8 mouse cellular contexts compared by ENCODE assay signal in the genomic region with DNA sequence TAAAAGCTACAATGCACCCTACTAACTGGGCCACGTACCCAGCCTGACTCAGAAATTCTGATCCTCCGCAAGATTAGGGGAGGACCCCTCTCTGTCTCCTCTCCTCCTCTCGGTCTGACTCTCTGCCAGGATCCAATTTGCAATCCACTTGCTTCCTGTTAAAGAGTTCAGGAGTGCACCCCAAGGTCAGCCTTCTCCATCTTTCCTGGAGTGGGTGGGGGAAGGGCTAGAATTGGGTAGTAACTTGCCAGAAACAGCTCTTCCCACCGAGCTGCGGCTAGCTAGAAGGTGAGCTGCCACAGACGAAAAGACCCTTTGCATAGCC. TPM values are rescaled to one million over a fixed set of nuclear protein-coding genes. Genes with fewer than 3 reads are reported as not detected.
DNase-seq lines count a peak whose midpoint lies in the region; ATAC-seq and TF ChIP-seq lines count a peak whose summit lies in the region.

No protein-coding gene starts in this region.

- H3K4me3 ChIP-seq in gastrocnemius, adult 2 months, result peak overlapping the region; percentile 83
- H3K4me3 ChIP-seq in heart, embryonic 10.5 days, result peak overlapping the region; percentile 68
- H3K4me3 ChIP-seq in kidney, embryonic 16.5 days (ENCODE audit: low read length), result peak overlapping the region; percentile 59
- peak overlapping the region; percentile 96 for H3K4me3 ChIP-seq in megakaryocyte, embryonic 14.5 days (replicated peaks)

- WGBS in heart, embryonic 10.5 days, result 8% methylated on average over 6 of the region's 6 CpGs
- WGBS in kidney, embryonic 16.5 days, result 4% methylated on average over 6 of the region's 6 CpGs

- intact Hi-C loops in gastrocnemius, adult 2 months (cut with DNase I), result loop anchor here (10.0 kb wide), 1 partner anchor 85 kb away; no protein-coding TSS in a partner anchor

- no peaks in the 10 kb centered on the region for H3K36me3 ChIP-seq in heart, embryonic 10.5 days
- no peaks in the 10 kb centered on the region for H3K36me3 ChIP-seq in kidney, embryonic 16.5 days (ENCODE audit: insufficient read depth, low read length)
- peaks cover 13% of the 10 kb centered on the region for H3K36me3 ChIP-seq in megakaryocyte, embryonic 14.5 days (replicated peaks; ENCODE audit: low read length)

- TF ChIP-seq CTCF in gastrocnemius, adult 2 months (IDR thresholded peaks at IDR 0.05), result no peak

- H3K4me2 ChIP-seq in kidney, embryonic 16.5 days (replicated peaks; ENCODE audit: low read depth, low read length), result peak overlapping the region; percentile 65

- H3K27me3 ChIP-seq in heart, embryonic 10.5 days (ENCODE audit: insufficient read depth, poor library complexity, severe bottlenecking), result no peaks in the 10 kb centered on the region; the same call in 1 of the 2 replicates
- H3K27me3 ChIP-seq in kidney, embryonic 16.5 days (ENCODE audit: insufficient read depth, low read length), result no peaks in the 10 kb centered on the region
- no peaks in the 10 kb centered on the region for H3K27me3 ChIP-seq in megakaryocyte, embryonic 14.5 days (replicated peaks)

- H3K27ac ChIP-seq in gastrocnemius, adult 2 months, result peak overlapping the region; percentile 89
- peak overlapping the region; percentile 89; the same call in 1 of the 2 replicates for H3K27ac ChIP-seq in heart, embryonic 10.5 days
- H3K27ac ChIP-seq in kidney, embryonic 16.5 days (ENCODE audit: low read length), result peak overlapping the region; percentile 88

- no peak for ATAC-seq in kidney, embryonic 16.5 days (ENCODE audit: low FRiP score, low TSS enrichment)

- peaks cover 29% of the 10 kb centered on the region for H3K4me1 ChIP-seq in heart, embryonic 10.5 days
- peaks cover 31% of the 10 kb centered on the region for H3K4me1 ChIP-seq in kidney, embryonic 16.5 days (ENCODE audit: insufficient read depth, low read length)
- peaks cover 52% of the 10 kb centered on the region for H3K4me1 ChIP-seq in megakaryocyte, embryonic 14.5 days

- DNase-seq in gastrocnemius, adult 2 months, result no peak
- DNase-seq in gastrocnemius, adult 8-10 months (ENCODE audit: low spot score in 2 of 2), result no peak
- peak; percentile 57 to 88 for DNase-seq in adrenal gland, adult (ENCODE audit: inconsistent age in 2 of 2, low spot score in 1 of 2)
- peak; percentile 79 for DNase-seq in heart, embryonic 10.5 days (ENCODE audit: low spot score)
- peak; percentile 58 for DNase-seq in yolk sac, embryonic 10.5 days (ENCODE audit: low spot score)
- no peak for DNase-seq in urinary bladder, postnatal 10 days (ENCODE audit: low spot score)

- H3K9ac ChIP-seq in kidney, embryonic 16.5 days (replicated peaks; ENCODE audit: low read length), result peak overlapping the region; percentile 67; the same call in 1 of the 2 replicates

- no peaks in the 10 kb centered on the region for H3K9me3 ChIP-seq in heart, embryonic 10.5 days
- H3K9me3 ChIP-seq in kidney, embryonic 16.5 days (ENCODE audit: low read length), result no peaks in the 10 kb centered on the region
- H3K9me3 ChIP-seq in megakaryocyte, embryonic 14.5 days, result no peaks in the 10 kb centered on the region

RNA-seq across cellular contexts. Expression of gene Spred2, which starts 4.8 kb away (rescaled TPM):
- total RNA-seq in gastrocnemius, adult 2 months (2021), result 1 to 10 TPM; 5.6 to 7.8 TPM
- 1 to 10 TPM; 3.6 to 8.2 (median 4.4) TPM for total RNA-seq in gastrocnemius, adult 8-10 months (2022)
- 4.4 and 6.7 TPM in 2 replicates for polyA plus RNA-seq in heart, embryonic 10.5 days (2016; fragmentation: Nextera tagmentation; extraction: Ambion mirVana)
- polyA plus RNA-seq in kidney, embryonic 16.5 days (2015; fragmentation: Nextera tagmentation; extraction: Ambion mirVana), result 8.3 and 9.0 TPM in 2 replicates
- polyA plus RNA-seq in megakaryocyte, embryonic 14.5 days (2012; ENCODE audit: insufficient read depth, low replicate concordance), result 25.4 and 51.5 TPM in 2 replicates

Comparison
In these comparisons a context has a peak if more than half of its experiments do, and no peak if none do; other contexts are left out.
1. DNase-seq: peak in adrenal gland, adult (2 of 2), heart, embryonic 10.5 days (single experiment) and yolk sac, embryonic 10.5 days (single experiment); none in gastrocnemius, adult 2 months (single experiment), gastrocnemius, adult 8-10 months (0 of 2) and urinary bladder, postnatal 10 days (single experiment).
2. Peak in every context shown above with its lines, with median percentiles within 50 percentile points of each other: H3K27ac ChIP-seq and H3K4me3 ChIP-seq.